Mouse (Mus musculus): ENCODE data around the gene Hsh2d. TPM values are rescaled to one million over a fixed set of nuclear protein-coding genes. Genes with fewer than 3 reads are reported as not detected.
A peak's percentile ranks its signal among the peaks of the same experiment; 100 is the strongest.

Gene Hsh2d
- polyA plus RNA-seq, 1 experiment from 2014 or later: 0.13 TPM

DNA sequence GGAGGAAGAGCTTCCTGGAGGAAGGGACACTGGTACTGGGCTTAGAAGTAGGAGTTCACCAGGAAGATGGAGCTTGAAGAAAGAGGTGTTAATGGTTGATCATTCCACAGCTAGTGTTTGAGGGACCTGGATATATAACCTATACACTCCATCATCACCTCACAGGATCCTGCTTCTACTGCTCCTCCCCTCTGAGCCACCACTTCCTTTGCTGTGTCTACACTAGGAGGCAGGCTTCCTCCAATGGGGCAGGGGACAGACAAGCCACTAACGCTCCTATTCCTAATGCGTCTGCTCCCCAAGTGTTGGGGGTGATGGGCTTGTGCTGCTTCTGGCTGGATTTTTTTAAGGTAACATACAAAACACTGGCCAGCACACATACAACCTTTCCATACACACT is 21.3 kb downstream of the Hsh2d start:
- Histone ChIP-seq H3K4me3 (no peak overlapping the region), H3K9me3 (no peaks in the 10 kb centered on the region), H3K27ac (no peak overlapping the region), H3K27me3 (ENCODE audit: insufficient read depth, poor library complexity, severe bottlenecking) (peaks cover under 1% of the 10 kb centered on the region; the same call in 1 of the 2 replicates), H3K36me3 (no peaks in the 10 kb centered on the region), H3K4me1 (no peaks in the 10 kb centered on the region)
- no peak for DNase-seq (ENCODE audit: low spot score)
- 58% methylated on average over 2 of the region's 2 CpGs for WGBS

DNA sequence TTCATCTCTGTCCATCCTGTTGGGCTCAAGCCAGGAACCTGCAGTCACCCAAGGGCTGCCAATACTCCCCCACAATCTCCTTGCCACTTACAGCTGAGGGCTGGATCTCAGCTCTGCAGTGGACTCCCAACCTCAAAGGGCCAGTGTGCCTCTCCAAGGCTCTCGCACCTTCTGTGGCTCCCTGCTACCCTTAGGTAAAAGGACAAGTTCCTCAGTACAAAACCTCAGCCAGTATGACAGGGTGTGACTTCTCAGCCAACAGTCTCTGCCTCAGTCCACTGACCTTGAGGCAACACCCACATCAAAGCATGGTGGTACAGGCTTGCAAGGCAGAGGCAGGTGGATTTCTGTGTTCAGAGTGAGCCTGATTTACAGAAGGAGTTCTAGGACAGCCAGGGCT is 22.4 kb downstream of the Hsh2d start:
- Histone ChIP-seq H3K4me1 (no peaks in the 10 kb centered on the region), H3K4me3 (no peak overlapping the region), H3K36me3 (no peaks in the 10 kb centered on the region), H3K27ac (no peak overlapping the region), H3K9me3 (no peaks in the 10 kb centered on the region), H3K27me3 (ENCODE audit: insufficient read depth, poor library complexity, severe bottlenecking) (peaks cover 11% of the 10 kb centered on the region; the same call in 1 of the 2 replicates)
- no peak for DNase-seq (ENCODE audit: low spot score)
- whole genome bisulfite sequencing: 76% methylated on average over 1 of the region's 1 CpGs

DNA sequence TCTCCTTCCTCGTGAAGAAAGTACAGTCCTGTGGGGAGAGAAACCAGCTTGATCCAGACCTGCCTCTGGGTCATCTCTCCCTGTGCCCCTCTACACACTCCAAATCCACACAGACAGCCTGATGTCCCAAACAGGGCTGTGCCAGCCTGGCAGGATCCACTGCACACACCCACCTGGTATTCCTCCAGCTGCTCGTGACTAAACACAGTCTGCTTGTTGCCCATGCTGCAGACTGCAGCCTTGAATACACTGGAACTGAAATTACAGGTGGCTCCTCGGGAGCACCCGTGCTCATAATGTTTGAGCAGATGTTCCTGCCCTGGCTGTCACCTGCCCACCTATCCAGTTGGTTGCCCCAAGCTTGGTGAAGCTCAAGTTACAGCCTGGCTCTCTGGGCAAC is 23.3 kb downstream of the Hsh2d start, which contains the start of gene Cib3:
TSS of gene Cib3 (minus strand) at position 87 of the 400 bp plus-strand sequence.
- Histone ChIP-seq H3K27ac (no peak within 1 kb of the TSS), H3K9me3 (no peaks in the 10 kb centered on the region), H3K4me1 (no peaks in the 10 kb centered on the region), H3K27me3 (ENCODE audit: insufficient read depth, poor library complexity, severe bottlenecking) (peaks cover 12% of the 10 kb centered on the region; the same call in 1 of the 2 replicates), H3K4me3 (no peak within 1 kb of the TSS), H3K36me3 (no peaks in the 10 kb centered on the region)
- no peak for DNase-seq (ENCODE audit: low spot score)
- 62% methylated on average over 4 of the region's 4 CpGs for WGBS

DNA sequence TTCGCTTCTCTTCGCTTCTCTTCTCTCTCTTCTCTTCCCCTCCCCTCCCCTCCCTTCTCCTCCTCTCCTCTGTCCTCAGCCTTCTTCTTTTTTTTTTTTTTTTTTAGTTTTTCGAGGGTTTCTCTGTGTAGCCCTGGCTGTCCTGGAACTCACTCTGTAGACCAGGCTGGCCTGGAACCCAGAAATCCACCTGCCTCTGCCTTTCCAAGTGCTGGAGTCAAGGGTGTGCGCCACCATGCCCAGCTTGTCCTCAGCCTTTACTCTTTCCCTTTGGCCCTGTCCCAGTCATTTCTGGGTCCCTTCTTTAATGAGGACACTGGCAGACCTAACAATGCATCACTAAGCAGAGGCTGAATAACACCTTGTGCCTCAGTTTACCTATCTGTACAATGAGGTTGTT is 24.1 kb downstream of the Hsh2d start, which contains the start of gene Gm11034:
TSS of gene Gm11034 (minus strand) at position 101 of the 400 bp plus-strand sequence.
- DNase-seq (ENCODE audit: low spot score): no peak
- 81% methylated on average over 4 of the region's 4 CpGs for WGBS
- Histone ChIP-seq H3K9me3 (no peaks in the 10 kb centered on the region), H3K4me3 (no peak within 1 kb of the TSS), H3K27me3 (ENCODE audit: insufficient read depth, poor library complexity, severe bottlenecking) (peaks cover 12% of the 10 kb centered on the region; the same call in 1 of the 2 replicates), H3K4me1 (no peaks in the 10 kb centered on the region), H3K36me3 (no peaks in the 10 kb centered on the region), H3K27ac (no peak within 1 kb of the TSS)

DNA sequence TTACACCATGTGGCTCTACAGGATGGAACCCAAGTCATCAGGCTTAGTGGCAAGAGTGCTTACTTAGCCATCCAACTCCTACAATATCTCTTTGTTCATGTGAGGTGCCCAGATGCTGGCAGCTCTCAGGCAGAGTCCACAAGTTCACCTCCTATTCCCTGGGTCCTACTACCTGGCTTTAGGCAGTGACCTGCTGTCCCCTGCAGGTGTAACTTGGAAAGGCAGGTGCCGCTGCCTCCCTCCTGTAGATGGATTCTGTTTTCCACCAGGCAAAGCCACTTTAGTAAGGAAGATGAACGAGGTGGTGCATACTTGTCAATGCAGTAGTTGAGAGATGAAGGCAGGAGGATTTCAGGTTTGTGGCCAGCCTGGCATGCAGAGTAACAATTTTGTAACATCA is 25.6 kb downstream of the Hsh2d start:
- Histone ChIP-seq H3K9me3 (no peaks in the 10 kb centered on the region), H3K27me3 (ENCODE audit: insufficient read depth, poor library complexity, severe bottlenecking) (peaks cover 12% of the 10 kb centered on the region; the same call in 1 of the 2 replicates), H3K36me3 (no peaks in the 10 kb centered on the region), H3K4me1 (no peaks in the 10 kb centered on the region), H3K4me3 (no peak overlapping the region), H3K27ac (no peak overlapping the region)
- 30% methylated on average over 2 of the region's 2 CpGs for WGBS
- no peak for DNase-seq (ENCODE audit: low spot score)

DNA sequence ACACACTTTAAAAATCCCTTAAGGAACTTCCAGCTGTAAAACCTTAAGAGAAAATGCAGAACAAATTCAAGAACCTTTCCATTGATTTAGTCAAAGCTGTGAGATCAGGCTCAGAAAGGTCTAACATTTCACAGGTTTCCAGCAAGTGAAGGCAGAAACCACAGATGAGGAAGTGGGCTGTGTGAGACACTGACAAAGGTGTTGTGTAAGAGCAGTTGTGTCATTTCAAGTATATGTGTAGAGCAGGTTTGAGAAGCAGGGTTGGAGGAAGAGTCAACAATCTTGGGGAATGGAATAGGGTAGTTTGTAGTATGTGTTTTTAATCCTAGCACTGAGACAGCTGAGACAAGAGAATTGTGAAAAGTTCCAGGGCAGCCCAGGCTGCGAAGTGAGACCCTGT is 26.4 kb downstream of the Hsh2d start:
- Histone ChIP-seq H3K4me1 (peaks cover 7% of the 10 kb centered on the region), H3K27me3 (ENCODE audit: insufficient read depth, poor library complexity, severe bottlenecking) (peaks cover 12% of the 10 kb centered on the region; the same call in 1 of the 2 replicates), H3K27ac (no peak overlapping the region), H3K36me3 (0 out of 2 replicates have a peak, but pooled peaks cover 3% of the 10 kb centered on the region), H3K4me3 (no peak overlapping the region), H3K9me3 (no peaks in the 10 kb centered on the region)
- 42% methylated on average over 1 of the region's 1 CpGs for WGBS
- no peak for DNase-seq (ENCODE audit: low spot score)

DNA sequence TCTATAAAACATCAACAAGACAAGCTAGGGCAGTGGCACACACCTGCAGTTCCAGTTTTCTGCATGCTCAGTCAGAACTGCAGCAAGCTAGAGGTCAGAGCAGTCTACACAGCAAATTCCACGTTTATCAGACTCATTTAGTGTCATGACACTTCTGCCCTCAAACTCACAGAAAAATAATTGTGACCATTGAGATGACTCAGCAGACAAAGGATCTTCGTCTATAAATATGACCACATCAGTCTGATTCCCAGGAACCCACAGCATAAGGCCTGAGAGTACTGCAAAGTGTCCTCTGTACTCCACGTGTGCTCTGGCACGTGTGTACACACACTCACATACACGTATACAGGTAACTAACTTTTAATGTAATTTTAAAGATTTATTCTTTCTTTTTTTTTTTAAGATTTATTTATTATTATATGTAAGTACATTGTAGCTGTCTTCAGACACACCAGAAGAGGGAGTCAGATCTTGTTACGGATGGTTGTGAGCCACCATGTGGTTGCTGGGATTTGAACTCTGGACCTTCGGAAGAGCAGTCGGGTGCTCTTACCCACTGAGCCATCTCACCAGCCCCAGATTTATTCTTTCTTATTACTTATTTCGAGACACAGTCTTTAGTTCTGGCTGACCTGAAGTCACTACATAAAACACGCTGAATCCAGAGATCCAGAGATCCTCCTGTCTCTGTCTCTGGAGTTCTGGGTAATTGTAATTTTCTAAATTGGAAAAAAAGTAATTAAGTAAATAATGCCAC is 29.5 kb downstream of the Hsh2d start:
- DNase-seq (ENCODE audit: low spot score): no peak
- Histone ChIP-seq H3K4me1 (peaks cover 14% of the 10 kb centered on the region), H3K9me3 (no peaks in the 10 kb centered on the region), H3K4me3 (peak overlapping the region; percentile 79), H3K36me3 (peaks cover 32% of the 10 kb centered on the region), H3K27ac (peak overlapping the region; percentile 91), H3K27me3 (ENCODE audit: insufficient read depth, poor library complexity, severe bottlenecking) (peaks cover 12% of the 10 kb centered on the region; the same call in 1 of the 2 replicates)
- 77% methylated on average over 10 of the region's 10 CpGs for WGBS

DNA sequence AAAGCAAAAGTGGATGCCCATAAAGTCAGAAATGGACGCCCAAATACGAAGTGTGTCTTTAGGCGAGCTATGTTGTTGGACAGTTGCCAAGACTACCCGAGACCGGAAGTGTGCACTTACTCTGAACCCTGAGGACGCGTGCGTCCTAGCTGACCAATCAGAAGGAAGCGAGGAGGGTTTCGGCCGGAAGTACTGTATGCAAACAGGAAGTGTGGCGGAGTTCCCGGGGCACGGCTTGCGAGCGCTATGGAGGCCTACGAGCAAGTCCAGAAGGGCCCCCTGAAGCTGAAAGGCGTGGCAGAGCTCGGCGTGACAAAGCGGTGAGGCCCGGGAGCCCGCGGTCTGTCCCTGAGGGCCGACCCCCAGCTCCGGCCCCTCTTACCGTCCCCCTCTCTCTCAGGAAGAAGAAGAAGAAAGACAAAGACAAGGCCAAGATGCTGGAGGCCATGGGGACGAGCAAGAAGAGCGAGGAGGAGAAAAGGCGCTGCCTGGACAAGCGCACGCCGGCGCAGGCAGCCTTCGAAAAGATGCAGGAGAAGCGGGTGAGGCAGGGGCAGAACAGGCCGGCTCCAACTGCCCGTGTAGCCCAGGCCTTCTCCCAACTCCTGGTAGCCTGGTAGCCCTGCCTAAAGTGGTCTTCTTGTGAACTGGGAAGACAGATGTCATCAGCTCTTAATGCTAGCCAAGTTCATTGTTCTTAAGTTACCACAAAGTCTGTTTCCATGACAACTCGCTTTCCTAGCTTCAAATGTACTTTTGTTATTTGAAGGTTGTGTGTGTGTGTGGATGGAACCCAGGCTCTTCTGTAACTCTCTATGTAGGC is 30.3 kb downstream of the Hsh2d start, which contains the start of gene Fam32a:
TSS of gene Fam32a (plus strand) at position 190 of the 823 bp plus-strand sequence.
- WGBS: 12% methylated on average over 39 of the region's 39 CpGs
- DNase-seq (ENCODE audit: low spot score): peak; percentile 97

DNA sequence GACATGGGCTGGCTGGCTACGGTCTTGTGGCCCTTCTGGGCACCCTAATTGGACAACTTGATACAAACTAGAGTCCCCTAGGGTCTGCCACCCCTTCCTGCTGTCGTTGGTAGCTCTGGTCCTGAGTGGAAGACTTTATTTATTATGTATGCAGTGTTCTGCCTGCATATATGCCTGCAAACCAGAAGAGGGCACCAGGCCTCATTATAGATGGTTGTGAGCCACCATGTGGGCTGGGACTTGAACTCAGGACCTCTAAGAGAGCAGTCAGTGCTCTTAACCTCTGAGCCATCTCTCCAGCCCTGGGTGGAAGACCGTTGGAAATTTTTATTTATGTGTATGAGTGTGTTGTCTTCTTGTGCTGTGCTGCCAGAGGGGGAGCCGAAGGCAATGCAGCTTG is 31.3 kb downstream of the Hsh2d start:
- Histone ChIP-seq H3K36me3 (peaks cover 35% of the 10 kb centered on the region), H3K27me3 (ENCODE audit: insufficient read depth, poor library complexity, severe bottlenecking) (peaks cover 12% of the 10 kb centered on the region; the same call in 1 of the 2 replicates), H3K27ac (no peak overlapping the region), H3K9me3 (no peaks in the 10 kb centered on the region), H3K4me1 (peaks cover 14% of the 10 kb centered on the region), H3K4me3 (peak overlapping the region; percentile 79)
- no peak for DNase-seq (ENCODE audit: low spot score)
- WGBS: 89% methylated on average over 4 of the region's 4 CpGs

More for the DNA sequence above, 30.3 kb downstream of the Hsh2d start, which contains the start of gene Fam32a:
- Histone ChIP-seq H3K27ac (peak within 1 kb of the TSS; percentile 91), H3K36me3 (peaks cover 35% of the 10 kb centered on the region), H3K27me3 (ENCODE audit: insufficient read depth, poor library complexity, severe bottlenecking) (peaks cover 12% of the 10 kb centered on the region; the same call in 1 of the 2 replicates), H3K4me3 (peak within 1 kb of the TSS; percentile 79), H3K4me1 (peaks cover 14% of the 10 kb centered on the region), H3K9me3 (no peaks in the 10 kb centered on the region)

DNA sequence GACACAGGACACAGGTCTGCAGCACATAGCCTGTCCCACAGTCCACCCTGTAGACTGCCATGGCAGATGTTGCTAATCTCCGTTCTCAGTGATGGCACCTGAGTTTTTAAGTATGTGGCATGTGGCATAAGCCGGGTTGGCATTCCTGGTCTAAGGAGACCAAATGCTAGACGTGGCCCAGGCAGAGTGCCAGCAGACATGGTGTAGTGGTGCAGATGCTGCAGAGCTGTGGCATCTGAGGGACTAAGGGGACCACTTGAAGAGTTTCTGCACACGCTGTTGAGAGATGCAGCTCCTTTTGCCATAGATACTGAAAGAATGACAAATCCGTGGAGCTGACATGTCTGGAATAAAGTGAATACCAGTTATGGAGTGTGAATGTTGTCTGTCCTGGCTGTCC is 33.2 kb downstream of the Hsh2d start:
- Histone ChIP-seq H3K9me3 (no peaks in the 10 kb centered on the region), H3K27ac (no peak overlapping the region), H3K36me3 (peaks cover 35% of the 10 kb centered on the region), H3K4me3 (no peak overlapping the region), H3K27me3 (ENCODE audit: insufficient read depth, poor library complexity, severe bottlenecking) (no peaks in the 10 kb centered on the region), H3K4me1 (peaks cover 14% of the 10 kb centered on the region)
- WGBS: 89% methylated on average over 5 of the region's 5 CpGs
- no peak for DNase-seq (ENCODE audit: low spot score)

DNA sequence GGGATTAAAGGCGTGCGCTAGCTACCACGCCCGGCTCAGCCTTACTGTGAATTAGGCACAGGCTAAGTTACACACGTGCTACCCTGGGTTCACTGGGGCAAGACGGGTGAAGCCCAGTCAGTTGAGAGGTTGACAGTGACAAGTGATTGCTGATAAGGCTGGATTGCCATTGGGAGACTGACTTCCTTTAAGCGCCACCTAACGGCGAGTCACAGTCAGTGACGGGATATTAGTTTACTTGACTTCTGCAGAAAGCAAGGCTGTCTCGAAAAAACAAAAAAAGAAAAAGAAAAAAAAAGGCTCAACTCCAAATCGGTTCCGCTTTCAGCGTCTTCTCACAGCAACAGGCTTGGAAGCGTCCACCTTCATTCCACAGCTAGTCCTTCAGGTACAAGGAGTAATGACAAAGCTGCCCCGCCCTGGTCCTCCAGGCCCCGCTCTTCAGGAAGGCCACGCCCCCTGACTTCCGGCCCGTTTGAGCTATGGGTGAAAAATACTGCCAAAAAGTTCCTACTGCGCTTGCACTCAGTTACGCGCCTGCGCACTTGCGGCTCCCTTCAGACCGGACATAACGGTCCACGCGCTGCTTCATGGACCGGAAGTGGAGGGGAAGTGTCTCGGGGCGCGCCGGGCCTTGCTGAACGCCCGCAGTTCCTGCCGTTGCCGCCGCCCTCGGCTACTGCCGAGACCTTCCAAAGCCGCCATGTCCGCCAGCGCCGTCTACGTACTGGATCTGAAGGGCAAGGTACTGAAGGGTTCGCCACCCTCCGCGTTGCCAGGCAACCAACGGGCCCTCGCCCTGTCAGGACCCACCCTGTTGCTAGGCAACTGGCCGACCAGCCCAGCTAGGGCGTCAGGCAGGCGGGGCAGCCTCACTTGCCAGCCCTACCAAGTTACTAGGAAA is 50.3 kb downstream of the Hsh2d start, which contains the start of gene Ap1m1:
TSS of gene Ap1m1 (plus strand) at position 520 of the 904 bp plus-strand sequence.
- WGBS: under 1% methylated on average over 54 of the region's 54 CpGs

DNA sequence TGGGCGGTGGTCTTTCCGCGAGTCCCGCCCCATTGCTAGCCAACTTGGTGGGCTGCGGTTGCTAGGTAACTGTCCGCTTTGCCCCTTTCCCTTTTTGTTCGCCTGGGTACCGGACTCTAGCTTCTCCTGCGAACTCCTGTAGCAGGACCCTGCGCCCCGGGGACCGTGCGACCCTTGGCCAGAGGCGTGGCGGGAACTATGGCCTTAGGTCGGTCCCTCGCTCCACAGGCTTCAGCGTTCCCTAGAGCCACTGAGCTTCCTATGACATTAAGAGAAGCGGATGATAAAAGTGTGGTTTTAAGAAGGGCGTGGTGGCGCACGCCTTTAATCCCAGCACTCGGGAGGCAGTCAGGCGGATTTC is 50.9 kb downstream of the Hsh2d start:
- Histone ChIP-seq H3K4me1 (peaks cover 17% of the 10 kb centered on the region), H3K27ac (peak overlapping the region; percentile 95), H3K9me3 (no peaks in the 10 kb centered on the region), H3K36me3 (peaks cover 18% of the 10 kb centered on the region), H3K27me3 (ENCODE audit: insufficient read depth, poor library complexity, severe bottlenecking) (no peaks in the 10 kb centered on the region), H3K4me3 (peak overlapping the region; percentile 83)
- WGBS: 2% methylated on average over 24 of the region's 24 CpGs
- DNase-seq (ENCODE audit: low spot score): no peak

More for the DNA sequence above, 50.3 kb downstream of the Hsh2d start, which contains the start of gene Ap1m1:
- Histone ChIP-seq H3K27ac (peak within 1 kb of the TSS; percentile 95), H3K36me3 (peaks cover 18% of the 10 kb centered on the region), H3K4me1 (peaks cover 17% of the 10 kb centered on the region), H3K9me3 (no peaks in the 10 kb centered on the region), H3K27me3 (ENCODE audit: insufficient read depth, poor library complexity, severe bottlenecking) (no peaks in the 10 kb centered on the region), H3K4me3 (peak within 1 kb of the TSS; percentile 83)
- peak; percentile 99 for DNase-seq (ENCODE audit: low spot score)

Data from heart, embryonic 10.5 days (tissue).